Mouse (Mus musculus) stomach, embryonic 15.5 days (tissue): ENCODE measurements around the gene Sez6l. TPM values are rescaled to one million over a fixed set of nuclear protein-coding genes. Genes with fewer than 3 reads are reported as not detected.

Experiments
- ATAC-seq: fragments of 200-750 bp; cut with Nextera tagmentation; 2 replicates; pipeline ENCODE4 v1.8.0; 2017; ENCODE audit warnings: low read depth, moderate number of reproducible peaks, moderate TSS enrichment; ENCODE audit not compliant: insufficient read depth, low FRiP score
- H3K27ac ChIP-seq: fragments of 300-500 bp; sonication (generic); 2 replicates; pipeline ENCODE4 v1.5.1; 2015; ENCODE audit warnings: mild to moderate bottlenecking, inconsistent platforms
- H3K27me3 ChIP-seq: fragments of 300-500 bp; sonication (generic); replicated peaks from 2 replicates; pipeline ENCODE4 v1.6.1; 2015; ENCODE audit warnings: inconsistent platforms
- H3K36me3 ChIP-seq: fragments of 300-500 bp; sonication (generic); 2 replicates; pipeline ENCODE4 v1.6.1; 2015; ENCODE audit warnings: inconsistent platforms
- H3K4me1 ChIP-seq: fragments of 300-500 bp; sonication (generic); 2 replicates; pipeline ENCODE4 v1.6.1; 2015; ENCODE audit warnings: inconsistent platforms
- H3K4me2 ChIP-seq: fragments of 300-500 bp; sonication (generic); 2 replicates; pipeline ENCODE4 v1.6.1; 2015; ENCODE audit warnings: mild to moderate bottlenecking, inconsistent platforms
- H3K4me3 ChIP-seq: fragments of 300-500 bp; sonication (generic); replicated peaks from 2 replicates; pipeline ENCODE4 v1.5.1; 2015; ENCODE audit warnings: inconsistent platforms
- H3K9ac ChIP-seq: fragments of 300-500 bp; sonication (generic); 2 replicates; pipeline ENCODE4 v1.6.1; 2015; ENCODE audit warnings: inconsistent platforms
- H3K9me3 ChIP-seq: fragments of 300-500 bp; sonication (generic); 2 replicates; pipeline ENCODE4 v1.6.1; 2016; ENCODE audit warnings: inconsistent platforms
- WGBS: fragments of 180-500 bp; shearing (Covaris S2); methylation state at CpG from one replicate; pipeline ENCODE4 v1.1.7; 2015; 5-methylcytosine and 5-hydroxymethylcytosine counted together
- polyA plus RNA-seq: library from polyadenylated mRNA; unstranded; fragments of >200 nt; fragmentation: Nextera tagmentation; extraction: Ambion mirVana; gene quantifications from 2 replicates; pipeline ENCODE4 v1.2.1, GENCODE M21; 2015

Sez6l gene
- polyA plus RNA-seq, 1 experiment from 2014 or later: 2.0 TPM

DNA sequence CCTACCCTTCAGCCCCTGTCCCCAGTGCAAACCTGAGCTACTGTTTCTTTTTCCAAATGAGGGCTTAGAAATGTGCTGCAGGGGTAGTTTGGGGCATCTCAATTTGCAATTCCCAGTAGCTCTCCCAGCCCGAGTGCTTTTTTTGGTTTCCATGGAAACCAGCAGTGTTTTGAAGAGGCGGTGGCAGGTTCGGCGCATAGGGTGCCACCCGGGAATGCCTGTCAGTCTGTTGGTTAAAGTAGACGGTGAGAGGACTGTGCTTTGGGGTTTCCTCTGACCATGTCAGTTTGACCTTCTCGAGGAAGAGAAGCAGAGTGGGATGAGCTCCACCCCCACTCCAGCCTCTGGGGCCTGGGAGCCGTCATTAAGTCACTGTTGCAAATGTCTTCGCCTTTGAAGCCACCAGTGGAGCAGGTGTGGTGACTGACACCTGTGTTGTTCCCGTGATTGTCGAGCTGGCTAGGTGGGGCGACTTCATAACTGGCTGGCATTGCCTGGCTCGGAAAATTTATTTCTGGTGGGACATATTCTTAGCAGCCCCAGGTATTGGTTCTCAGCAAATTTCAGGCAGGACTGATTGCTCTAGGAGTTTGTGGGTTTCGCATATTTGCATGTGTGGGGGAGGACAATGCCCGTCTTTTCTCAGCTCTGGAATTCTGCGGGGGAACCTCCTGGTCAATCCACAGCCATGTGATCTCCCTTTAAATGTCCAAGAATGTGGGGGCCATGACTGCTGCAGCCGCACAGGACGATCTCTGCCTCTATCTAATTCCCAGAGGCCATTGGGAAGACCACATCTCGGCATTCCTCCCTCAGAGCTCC, 165.3 kb downstream of the Sez6l start:
- Histone ChIP-seq H3K4me1 (0 out of 2 replicates have a peak, but pooled peaks cover 6% of the 10 kb centered on the region), H3K27me3 (0 out of 2 replicates have a peak, but pooled peaks cover 7% of the 10 kb centered on the region), H3K9me3 (no peaks in the 10 kb centered on the region), H3K4me3 (no peak overlapping the region), H3K9ac (no peak overlapping the region), H3K4me2 (no peak overlapping the region), H3K36me3 (no peaks in the 10 kb centered on the region), H3K27ac (no peak overlapping the region)
- 14% methylated on average over 19 of the region's 19 CpGs for WGBS
- no peak for ATAC-seq

DNA sequence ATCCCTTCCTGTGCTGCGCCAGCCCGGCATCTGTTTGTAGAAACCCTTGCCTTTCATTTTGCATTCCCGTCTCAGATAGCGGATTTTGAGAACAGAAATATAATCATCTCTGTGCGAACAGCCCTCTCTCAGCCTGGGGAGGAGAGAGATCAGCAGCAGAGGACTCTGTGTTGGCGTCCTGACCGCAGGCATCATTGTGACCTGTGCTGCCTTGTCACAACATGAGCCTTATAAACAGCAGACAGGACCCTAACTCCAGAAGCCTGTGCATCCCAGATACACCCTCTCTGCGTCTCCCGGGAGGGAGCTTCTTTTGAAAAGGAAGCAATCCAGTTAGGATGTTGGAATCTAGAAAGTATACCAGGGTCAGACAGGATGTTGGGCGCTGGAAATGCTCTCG, 165.9 kb downstream of the Sez6l start:
- H3K9me3 ChIP-seq: no peaks in the 10 kb centered on the region
- 32% methylated on average over 11 of the region's 11 CpGs for WGBS
- H3K4me2 ChIP-seq: no peak overlapping the region
- 0 out of 2 replicates have a peak, but pooled peaks cover 6% of the 10 kb centered on the region for H3K4me1 ChIP-seq
- H3K27me3 ChIP-seq: 0 out of 2 replicates have a peak, but pooled peaks cover 7% of the 10 kb centered on the region
- H3K9ac ChIP-seq: no peak overlapping the region
- ATAC-seq: no peak
- no peak overlapping the region for H3K27ac ChIP-seq
- no peak overlapping the region for H3K4me3 ChIP-seq
- H3K36me3 ChIP-seq: no peaks in the 10 kb centered on the region

DNA sequence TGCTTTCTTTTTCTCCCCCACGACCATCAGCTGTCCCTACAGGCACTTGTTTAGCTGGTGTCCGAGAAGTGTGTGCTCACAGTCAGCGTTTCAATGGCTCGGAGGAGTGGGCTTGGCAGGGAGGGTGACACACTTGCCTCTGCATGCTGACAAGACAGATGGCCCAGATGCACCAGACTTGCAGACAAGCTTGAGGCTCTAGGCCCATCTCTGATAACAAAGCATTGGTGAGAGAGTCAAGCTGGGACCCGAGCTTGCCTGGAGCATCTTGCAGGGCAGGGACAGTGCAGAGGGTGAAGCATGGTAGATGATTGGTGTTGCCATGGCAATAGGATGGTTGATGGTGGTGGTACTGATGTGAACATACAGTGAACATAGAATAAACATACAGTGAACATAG, 167.7 kb downstream of the Sez6l start:
- no peak overlapping the region for H3K9ac ChIP-seq
- no peaks in the 10 kb centered on the region for H3K9me3 ChIP-seq
- 0 out of 2 replicates have a peak, but pooled peaks cover 7% of the 10 kb centered on the region for H3K27me3 ChIP-seq
- 0 out of 2 replicates have a peak, but pooled peaks cover 6% of the 10 kb centered on the region for H3K4me1 ChIP-seq
- H3K4me2 ChIP-seq: no peak overlapping the region
- no peaks in the 10 kb centered on the region for H3K36me3 ChIP-seq
- ATAC-seq: no peak
- H3K4me3 ChIP-seq: no peak overlapping the region
- 57% methylated on average over 5 of the region's 5 CpGs for WGBS
- H3K27ac ChIP-seq: no peak overlapping the region

DNA sequence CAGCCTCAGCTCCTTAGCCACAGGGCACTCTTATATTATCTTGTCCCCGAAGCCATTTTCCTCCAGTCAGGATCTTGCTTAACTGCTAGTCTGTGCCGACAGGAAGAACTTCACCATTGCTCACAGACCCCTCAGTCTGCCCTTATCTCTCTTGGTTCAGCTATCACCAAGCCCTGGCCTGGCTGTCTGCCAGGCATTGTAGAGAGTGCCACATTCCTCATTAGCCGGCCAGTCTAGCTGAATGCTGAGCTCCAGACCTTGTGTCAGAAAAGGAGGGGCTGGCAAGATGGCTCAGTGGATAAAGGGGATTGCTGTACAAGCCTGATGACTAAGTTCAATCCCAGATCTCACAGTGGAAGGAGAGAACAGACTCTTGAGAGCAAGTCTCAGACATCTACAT, 171.0 kb downstream of the Sez6l start:
- no peak overlapping the region for H3K9ac ChIP-seq
- H3K4me2 ChIP-seq: no peak overlapping the region
- H3K9me3 ChIP-seq: no peaks in the 10 kb centered on the region
- H3K27me3 ChIP-seq: 0 out of 2 replicates have a peak, but pooled peaks cover 5% of the 10 kb centered on the region
- no peak for ATAC-seq
- H3K4me1 ChIP-seq: no peaks in the 10 kb centered on the region
- no peak overlapping the region for H3K27ac ChIP-seq
- 66% methylated on average over 3 of the region's 3 CpGs for WGBS
- H3K4me3 ChIP-seq: no peak overlapping the region
- H3K36me3 ChIP-seq: no peaks in the 10 kb centered on the region

DNA sequence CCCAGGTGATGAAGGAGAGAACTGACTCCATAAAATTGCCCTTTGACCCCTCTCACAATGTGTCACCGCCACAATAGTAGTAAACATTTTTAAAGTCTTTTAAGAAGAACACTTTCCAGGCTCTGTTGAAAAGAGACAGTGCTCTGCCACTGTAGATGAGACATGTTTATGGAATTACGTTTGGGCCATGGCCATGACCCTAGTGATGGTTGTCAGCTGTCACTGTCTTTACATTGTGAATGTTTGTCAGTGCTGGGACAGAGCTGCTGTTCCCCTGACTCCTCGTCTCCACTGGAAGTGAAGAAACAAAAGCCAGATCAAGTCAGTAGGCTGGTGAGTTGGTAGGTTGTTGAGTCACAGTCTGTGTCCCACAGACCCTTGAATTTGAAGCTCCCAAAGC, 174.5 kb downstream of the Sez6l start:
- H3K9ac ChIP-seq: no peak overlapping the region
- no peaks in the 10 kb centered on the region for H3K4me1 ChIP-seq
- ATAC-seq: no peak
- H3K27ac ChIP-seq: no peak overlapping the region
- no peak overlapping the region for H3K4me2 ChIP-seq
- H3K36me3 ChIP-seq: no peaks in the 10 kb centered on the region
- H3K9me3 ChIP-seq: no peaks in the 10 kb centered on the region
- no peak overlapping the region for H3K4me3 ChIP-seq
- no peaks in the 10 kb centered on the region for H3K27me3 ChIP-seq
- 27% methylated on average over 3 of the region's 3 CpGs for WGBS

DNA sequence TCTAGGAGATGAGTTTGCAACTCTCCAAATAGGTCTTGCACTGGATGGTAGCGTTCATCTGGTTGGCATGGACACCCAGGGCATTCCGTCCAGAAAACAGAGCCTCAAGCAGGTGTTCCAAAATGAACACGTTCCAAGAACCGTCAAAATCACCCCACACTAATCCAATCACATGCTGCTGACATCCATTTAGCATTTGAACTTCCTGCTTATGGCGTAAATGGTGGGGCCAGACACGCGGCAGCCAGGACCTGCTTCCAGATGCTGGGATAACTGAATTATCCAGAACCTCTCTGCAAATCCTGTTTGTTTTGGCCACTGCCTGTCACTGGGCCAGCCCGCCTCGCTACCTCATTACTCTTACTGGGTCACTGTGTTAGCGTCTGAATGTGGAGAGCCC, 177.7 kb downstream of the Sez6l start:
- no peak overlapping the region for H3K27ac ChIP-seq
- no peak for ATAC-seq
- no peaks in the 10 kb centered on the region for H3K9me3 ChIP-seq
- 0 out of 2 replicates have a peak, but pooled peaks cover 5% of the 10 kb centered on the region for H3K4me1 ChIP-seq
- 55% methylated on average over 10 of the region's 10 CpGs for WGBS
- no peak overlapping the region for H3K4me2 ChIP-seq
- H3K4me3 ChIP-seq: no peak overlapping the region
- no peak overlapping the region for H3K9ac ChIP-seq
- H3K36me3 ChIP-seq: no peaks in the 10 kb centered on the region
- peaks cover 6% of the 10 kb centered on the region; the same call in 1 of the 2 replicates for H3K27me3 ChIP-seq

DNA sequence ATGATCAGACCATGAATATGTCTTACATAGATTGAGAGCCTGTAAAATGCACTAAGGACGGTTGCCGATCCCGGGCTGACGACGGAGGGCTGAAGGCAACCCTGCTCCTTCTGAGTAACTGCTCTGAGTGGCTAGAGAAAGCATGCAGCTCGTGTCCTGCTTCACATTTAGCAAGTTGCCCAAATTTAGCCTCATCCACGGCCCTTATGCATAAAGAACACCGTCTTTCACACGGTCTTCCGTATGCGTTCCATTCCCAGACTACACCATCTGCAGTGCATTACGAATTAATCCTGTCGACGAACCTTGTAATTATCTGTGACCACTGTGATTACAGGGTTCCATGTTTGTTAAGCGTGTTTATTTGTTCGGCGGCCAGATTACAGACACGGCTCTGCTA, 180.9 kb downstream of the Sez6l start:
- 79% methylated on average over 18 of the region's 18 CpGs for WGBS
- H3K9me3 ChIP-seq: no peaks in the 10 kb centered on the region
- peaks cover 38% of the 10 kb centered on the region for H3K27me3 ChIP-seq

DNA sequence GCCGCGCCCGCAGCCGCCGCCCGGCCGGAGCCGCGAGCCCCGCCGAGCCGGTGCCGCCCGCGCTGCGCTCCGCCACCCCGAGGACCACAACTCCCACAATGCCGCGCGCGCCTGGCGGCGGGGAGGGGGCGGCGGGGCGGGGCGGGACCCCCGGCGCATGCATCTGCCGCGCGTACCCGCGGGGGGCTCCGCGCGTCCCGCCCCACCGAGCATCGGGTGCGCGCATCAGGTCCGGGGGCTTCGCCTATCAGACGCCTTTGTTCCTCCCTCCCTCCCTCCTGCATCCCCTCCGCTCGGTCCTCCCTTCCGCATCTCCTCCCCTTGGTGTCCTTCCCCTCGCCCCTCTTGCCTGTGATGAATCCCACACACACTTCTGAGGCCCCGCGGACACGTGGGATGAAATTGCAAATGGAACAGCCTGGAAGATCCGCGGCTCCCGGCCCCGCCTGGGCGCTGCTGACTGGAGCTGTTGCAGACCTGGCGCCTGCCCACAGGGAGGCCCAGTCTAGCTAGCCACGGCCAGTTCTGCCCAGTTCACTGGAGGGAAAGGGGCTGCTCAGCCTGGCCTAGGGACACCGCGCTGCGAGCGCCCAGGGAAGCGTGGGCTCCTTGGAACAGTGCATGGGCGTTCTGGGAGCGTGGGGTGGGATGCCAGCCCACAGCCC, 182.1 kb downstream of the Sez6l start, which contains the start of gene Asphd2:
Asphd2 (minus strand) TSS at position 88 of the 665 bp plus-strand sequence.
- H3K4me3 ChIP-seq: peak within 1 kb of the TSS; percentile 52
- peak; percentile 80 for ATAC-seq
- no peaks in the 10 kb centered on the region for H3K36me3 ChIP-seq
- H3K4me1 ChIP-seq: 0 out of 2 replicates have a peak, but pooled peaks cover 8% of the 10 kb centered on the region
- peak within 1 kb of the TSS; percentile 84 for H3K4me2 ChIP-seq
- WGBS: 4% methylated on average over 56 of the region's 67 CpGs
- H3K27ac ChIP-seq: peak within 1 kb of the TSS; percentile 70
- 0 out of 2 replicates have a peak within 1 kb of the TSS, but pooled peaks have one; percentile 2 for H3K9ac ChIP-seq
- H3K27me3 ChIP-seq: peaks cover 39% of the 10 kb centered on the region
- H3K9me3 ChIP-seq: no peaks in the 10 kb centered on the region

More for the DNA sequence above, 180.9 kb downstream of the Sez6l start:
- H3K27ac ChIP-seq: no peak overlapping the region
- no peak overlapping the region for H3K4me2 ChIP-seq
- no peaks in the 10 kb centered on the region for H3K36me3 ChIP-seq
- ATAC-seq: no peak
- H3K4me3 ChIP-seq: no peak overlapping the region
- 0 out of 2 replicates have a peak, but pooled peaks cover 8% of the 10 kb centered on the region for H3K4me1 ChIP-seq
- no peak overlapping the region for H3K9ac ChIP-seq

DNA sequence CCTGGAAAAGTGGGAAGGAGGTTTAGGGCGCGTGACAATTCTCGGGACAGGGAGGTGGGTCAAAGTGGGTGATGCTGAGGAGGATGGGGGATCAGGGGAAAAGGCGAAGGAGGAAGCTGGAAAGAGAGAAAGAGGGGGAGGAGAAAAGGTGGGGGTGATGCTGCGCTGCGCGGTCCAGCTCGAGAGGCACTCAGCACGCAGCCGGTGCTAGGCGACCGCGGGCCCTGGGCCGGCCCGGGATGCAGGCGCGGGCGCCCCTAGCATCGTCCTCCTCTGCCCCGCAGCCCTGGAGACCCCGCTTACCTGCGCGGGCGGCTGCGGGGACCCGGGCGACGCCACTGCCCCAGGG, 182.6 kb downstream of the Sez6l start:
- 0 out of 2 replicates have a peak overlapping the region, but pooled peaks have one; percentile 70 for H3K27ac ChIP-seq
- H3K4me3 ChIP-seq: peak overlapping the region; percentile 52
- no peaks in the 10 kb centered on the region for H3K36me3 ChIP-seq
- ATAC-seq: peak; percentile 25; the same call in 1 of the 2 replicates
- 0 out of 2 replicates have a peak overlapping the region, but pooled peaks have one; percentile 2 for H3K9ac ChIP-seq
- peaks cover 39% of the 10 kb centered on the region for H3K27me3 ChIP-seq
- no peaks in the 10 kb centered on the region for H3K9me3 ChIP-seq
- under 1% methylated on average over 28 of the region's 28 CpGs for WGBS
- H3K4me2 ChIP-seq: peak overlapping the region; percentile 84
- 0 out of 2 replicates have a peak, but pooled peaks cover 8% of the 10 kb centered on the region for H3K4me1 ChIP-seq

DNA sequence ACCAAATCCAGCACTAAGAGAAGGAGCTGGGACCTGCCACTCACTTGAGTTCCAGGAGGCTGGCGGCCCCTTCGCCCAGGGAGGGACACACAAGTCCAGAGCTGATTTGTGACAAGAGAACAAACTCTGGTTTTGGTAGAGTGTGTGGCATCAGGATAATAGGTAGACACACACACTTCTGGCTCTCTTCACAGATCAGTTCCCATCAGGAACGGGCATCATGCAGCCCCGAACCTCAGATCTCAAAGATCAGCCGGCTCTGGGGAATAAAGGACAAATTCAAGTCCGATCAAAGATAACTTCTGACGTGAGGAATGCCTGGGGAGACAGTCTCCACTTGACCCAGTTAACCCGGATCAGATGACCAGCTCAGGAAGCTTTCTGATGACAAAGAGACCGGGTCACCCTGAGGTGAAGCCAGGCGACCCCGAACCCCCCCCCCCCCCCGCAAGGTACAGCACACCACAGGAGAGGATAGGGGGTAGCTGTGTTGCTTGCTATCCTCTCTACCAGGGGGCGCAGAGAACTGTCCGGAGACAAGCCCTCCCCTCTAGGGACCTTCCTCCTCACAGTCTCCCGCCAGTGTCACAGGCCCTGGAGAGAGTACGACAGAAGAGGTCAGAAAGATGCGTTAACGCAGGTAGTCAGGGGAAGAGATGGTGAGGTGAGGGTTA, 183.1 kb downstream of the Sez6l start:
- ATAC-seq: no peak

DNA sequence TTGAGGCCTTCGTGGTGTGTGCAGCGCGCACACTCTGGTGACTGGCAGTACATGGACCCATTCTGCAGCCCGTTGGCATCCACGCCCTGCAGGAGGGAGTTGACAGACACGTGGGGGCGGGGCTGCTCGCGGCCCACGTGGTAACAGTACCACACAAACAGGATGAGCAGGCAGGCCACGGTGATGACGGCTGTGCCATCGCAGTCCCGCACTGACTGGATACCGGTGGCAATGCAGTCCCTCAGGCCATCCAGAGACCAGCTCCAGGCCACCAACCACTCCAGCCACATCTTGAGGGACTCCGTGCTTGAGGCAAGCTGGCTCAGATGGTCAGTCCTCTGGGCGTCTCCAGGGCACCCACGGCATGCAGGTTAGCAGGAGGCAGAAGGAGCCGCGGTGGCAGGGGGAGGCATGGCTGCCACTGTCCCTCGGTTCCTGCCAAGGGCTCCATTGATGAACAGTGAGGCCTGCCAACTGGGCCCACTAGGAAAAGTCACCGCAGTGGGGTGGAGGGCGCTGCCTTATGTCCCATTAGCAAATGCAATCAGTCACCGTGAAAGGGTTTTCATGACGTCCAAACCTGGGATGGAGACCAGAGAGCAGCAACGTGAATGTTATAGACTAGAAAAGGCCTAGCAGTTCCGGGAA, 185.2 kb downstream of the Sez6l start:
- Histone ChIP-seq H3K4me3 (no peak overlapping the region), H3K27me3 (peaks cover 39% of the 10 kb centered on the region), H3K9me3 (no peaks in the 10 kb centered on the region), H3K4me1 (0 out of 2 replicates have a peak, but pooled peaks cover 8% of the 10 kb centered on the region), H3K27ac (no peak overlapping the region), H3K9ac (no peak overlapping the region), H3K36me3 (no peaks in the 10 kb centered on the region), H3K4me2 (no peak overlapping the region)
- no peak for ATAC-seq
- 57% methylated on average over 27 of the region's 27 CpGs for WGBS

More for the DNA sequence above, 183.1 kb downstream of the Sez6l start:
- Histone ChIP-seq H3K9ac (0 out of 2 replicates have a peak overlapping the region, but pooled peaks have one; percentile 2), H3K4me2 (peak overlapping the region; percentile 84), H3K9me3 (no peaks in the 10 kb centered on the region), H3K27ac (no peak overlapping the region), H3K4me1 (0 out of 2 replicates have a peak, but pooled peaks cover 8% of the 10 kb centered on the region), H3K27me3 (peaks cover 39% of the 10 kb centered on the region), H3K36me3 (no peaks in the 10 kb centered on the region), H3K4me3 (peak overlapping the region; percentile 52)
- WGBS: 11% methylated on average over 17 of the region's 18 CpGs
